Mouse (Mus musculus): ENCODE data around the gene Krtap19-4. TPM values are rescaled to one million over a fixed set of nuclear protein-coding genes. Genes with fewer than 3 reads are reported as not detected.

Gene Krtap19-4
- polyA plus RNA-seq, 1 experiment from 2014 or later, result not detected

DNA sequence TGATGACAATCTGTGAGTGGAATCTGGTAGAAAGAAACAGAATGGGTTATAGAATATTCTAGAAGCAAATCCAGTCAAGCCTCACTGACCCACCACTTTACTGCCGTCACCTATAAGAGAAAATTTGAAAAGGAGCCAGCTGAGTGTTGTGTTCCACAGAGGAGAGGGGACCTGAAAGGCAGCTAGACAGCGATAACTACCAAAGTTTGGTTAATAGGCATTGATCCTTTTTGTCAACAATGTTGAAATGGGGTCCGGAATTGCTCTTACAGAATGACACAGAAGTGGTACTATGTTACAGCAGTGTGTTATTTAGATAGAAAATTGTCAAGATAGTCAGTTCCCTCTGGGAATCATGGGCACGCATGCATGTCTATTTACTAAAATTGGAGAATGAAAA lies 36.3 kb downstream of the Krtap19-4 start:
- Histone ChIP-seq H3K27me3 (ENCODE audit: control insufficient read depth, insufficient read depth, low read depth, low read length) (no peaks in the 10 kb centered on the region), H3K9me3 (replicated peaks; ENCODE audit: control insufficient read depth, low read length, poor library complexity, severe bottlenecking) (no peaks in the 10 kb centered on the region), H3K4me2 (ENCODE audit: low read length) (no peak overlapping the region), H3K36me3 (ENCODE audit: control insufficient read depth, insufficient read depth, low read length) (no peaks in the 10 kb centered on the region), H3K4me3 (ENCODE audit: low read depth, low read length) (no peak overlapping the region), H3K27ac (ENCODE audit: low read length) (no peak overlapping the region), H3K4me1 (ENCODE audit: control insufficient read depth, insufficient read depth, low read length) (no peaks in the 10 kb centered on the region), H3K9ac (ENCODE audit: low read depth, low read length) (no peak overlapping the region)
- 84% methylated on average over 4 of the region's 4 CpGs for WGBS
- no peak for ATAC-seq

GRCm38 (mm10) chr16:88847363-88847762 lies 37.5 kb downstream of the Krtap19-4 start:
- H3K9me3 ChIP-seq (replicated peaks; ENCODE audit: control insufficient read depth, low read length, poor library complexity, severe bottlenecking), result no peaks in the 10 kb centered on the region
- no peak overlapping the region for H3K4me3 ChIP-seq (ENCODE audit: low read depth, low read length)
- no peak for ATAC-seq
- H3K36me3 ChIP-seq (ENCODE audit: control insufficient read depth, insufficient read depth, low read length), result no peaks in the 10 kb centered on the region
- H3K9ac ChIP-seq (ENCODE audit: low read depth, low read length), result no peak overlapping the region
- no peak overlapping the region for H3K27ac ChIP-seq (ENCODE audit: low read length)
- no peak overlapping the region for H3K4me2 ChIP-seq (ENCODE audit: low read length)
- WGBS, result 95% methylated on average over 1 of the region's 1 CpGs
- no peaks in the 10 kb centered on the region for H3K27me3 ChIP-seq (ENCODE audit: control insufficient read depth, insufficient read depth, low read depth, low read length)
- no peaks in the 10 kb centered on the region for H3K4me1 ChIP-seq (ENCODE audit: control insufficient read depth, insufficient read depth, low read length)

Other genes starting within 250 kb of the Krtap19-4 start
- gene Krtap26-1, start 237.3 kb downstream of the Krtap19-4 start, polyA plus RNA-seq (2015; fragmentation: Nextera tagmentation; extraction: Ambion mirVana), result not detected in 2 replicates
- not detected in 2 replicates for gene Krtap27-1, start 213.4 kb downstream of the Krtap19-4 start, polyA plus RNA-seq (2015; fragmentation: Nextera tagmentation; extraction: Ambion mirVana)
- not detected in 2 replicates for gene 2310061N02Rik, start 177.1 kb downstream of the Krtap19-4 start, polyA plus RNA-seq (2015; fragmentation: Nextera tagmentation; extraction: Ambion mirVana)
- not detected in 2 replicates for gene Krtap13-1, start 156.2 kb downstream of the Krtap19-4 start, polyA plus RNA-seq (2015; fragmentation: Nextera tagmentation; extraction: Ambion mirVana)
- 0.21 TPM in 1 of 2 replicates, not detected in the other for gene Krtap13, start 133.5 kb downstream of the Krtap19-4 start, polyA plus RNA-seq (2015; fragmentation: Nextera tagmentation; extraction: Ambion mirVana)
- not detected in 2 replicates for gene 2310034C09Rik, start 126.2 kb downstream of the Krtap19-4 start, polyA plus RNA-seq (2015; fragmentation: Nextera tagmentation; extraction: Ambion mirVana)
- gene 2310057N15Rik, start 110.9 kb downstream of the Krtap19-4 start, polyA plus RNA-seq (2015; fragmentation: Nextera tagmentation; extraction: Ambion mirVana), result not detected in 2 replicates
- not detected in 2 replicates for gene Gm5965, start 107.2 kb downstream of the Krtap19-4 start, polyA plus RNA-seq (2015; fragmentation: Nextera tagmentation; extraction: Ambion mirVana)
- gene Gm20741, start 72.9 kb downstream of the Krtap19-4 start, polyA plus RNA-seq (2015; fragmentation: Nextera tagmentation; extraction: Ambion mirVana), result not detected in 2 replicates
- not detected in 2 replicates for gene Krtap15, start 64.9 kb downstream of the Krtap19-4 start, polyA plus RNA-seq (2015; fragmentation: Nextera tagmentation; extraction: Ambion mirVana)
- gene Krtap14, start 58.9 kb downstream of the Krtap19-4 start, polyA plus RNA-seq (2015; fragmentation: Nextera tagmentation; extraction: Ambion mirVana), result not detected in 2 replicates
- gene Krtap19-1, start 15.7 kb downstream of the Krtap19-4 start, polyA plus RNA-seq (2015; fragmentation: Nextera tagmentation; extraction: Ambion mirVana), result not detected in 2 replicates
- gene Krtap19-2, start 10.8 kb downstream of the Krtap19-4 start, polyA plus RNA-seq (2015; fragmentation: Nextera tagmentation; extraction: Ambion mirVana), result not detected in 2 replicates
- gene Krtap19-3, start 7.1 kb downstream of the Krtap19-4 start, polyA plus RNA-seq (2015; fragmentation: Nextera tagmentation; extraction: Ambion mirVana), result not detected in 2 replicates
- not detected in 2 replicates for gene Krtap19-5, start 11.4 kb upstream of the Krtap19-4 start, polyA plus RNA-seq (2015; fragmentation: Nextera tagmentation; extraction: Ambion mirVana)
- not detected in 2 replicates for gene Krtap19-9b, start 47.2 kb upstream of the Krtap19-4 start, polyA plus RNA-seq (2015; fragmentation: Nextera tagmentation; extraction: Ambion mirVana)
- gene Krtap16-3, start 77.8 kb upstream of the Krtap19-4 start, polyA plus RNA-seq (2015; fragmentation: Nextera tagmentation; extraction: Ambion mirVana), result not detected in 2 replicates
- gene Krtap22-2, start 125.7 kb upstream of the Krtap19-4 start, polyA plus RNA-seq (2015; fragmentation: Nextera tagmentation; extraction: Ambion mirVana), result not detected in 2 replicates
- gene Gm10229, start 130.2 kb upstream of the Krtap19-4 start, polyA plus RNA-seq (2015; fragmentation: Nextera tagmentation; extraction: Ambion mirVana), result not detected in 2 replicates
- gene Krtap6-1, start 146.6 kb upstream of the Krtap19-4 start, polyA plus RNA-seq (2015; fragmentation: Nextera tagmentation; extraction: Ambion mirVana), result not detected in 2 replicates
- gene Gm10228, start 156.4 kb upstream of the Krtap19-4 start, polyA plus RNA-seq (2015; fragmentation: Nextera tagmentation; extraction: Ambion mirVana), result not detected in 2 replicates
- gene Krtap6-5, start 162.8 kb upstream of the Krtap19-4 start, polyA plus RNA-seq (2015; fragmentation: Nextera tagmentation; extraction: Ambion mirVana), result not detected in 2 replicates
- gene 1110025L11Rik, start 178.9 kb upstream of the Krtap19-4 start, polyA plus RNA-seq (2015; fragmentation: Nextera tagmentation; extraction: Ambion mirVana), result not detected in 2 replicates
- gene Krtap6-3, start 198.9 kb upstream of the Krtap19-4 start, polyA plus RNA-seq (2015; fragmentation: Nextera tagmentation; extraction: Ambion mirVana), result not detected in 2 replicates

All from midbrain, embryonic 16.5 days (tissue).